Mouse (Mus musculus) heart, postnatal 0 days (tissue): ENCODE data around the gene Vmn1r3. TPM values are rescaled to one million over a fixed set of nuclear protein-coding genes. Genes with fewer than 3 reads are reported as not detected.
"Not testable (repeated sequence)": the region's sequence is repeated elsewhere in the genome, so short reads cannot be mapped to it uniquely, and the experiment has no call there.

Source experiments
- ATAC-seq: fragments of 200-750 bp; cut with Nextera tagmentation; 2 replicates; pipeline ENCODE4 v1.8.0; 2017; ENCODE audit warnings: low read depth, moderate number of reproducible peaks, moderate library complexity; ENCODE audit not compliant: insufficient read depth
- DNase-seq: peaks from one replicate; pipeline ENCODE4 v3.0.0-alpha.2; 2016; ENCODE audit warnings: low spot score
- H3K27ac ChIP-seq: fragments of 300-500 bp; sonication (generic); 2 replicates; pipeline ENCODE4 v1.5.1; 2014; ENCODE audit warnings: low read depth, mild to moderate bottlenecking
- H3K27me3 ChIP-seq: fragments of 300-500 bp; sonication (generic); 2 replicates; pipeline ENCODE4 v1.6.1; 2014; ENCODE audit warnings: low read length, mixed read lengths; ENCODE audit not compliant: control insufficient read depth, insufficient read depth
- H3K36me3 ChIP-seq: fragments of 300-500 bp; sonication (generic); replicated peaks from 2 replicates; pipeline ENCODE4 v1.6.1; 2014; ENCODE audit warnings: low read length, mixed read lengths; ENCODE audit not compliant: control insufficient read depth, insufficient read depth
- H3K4me1 ChIP-seq: fragments of 300-500 bp; sonication (generic); 2 replicates; pipeline ENCODE4 v1.6.1; 2014; ENCODE audit warnings: antibody characterized with exemption; ENCODE audit not compliant: control insufficient read depth, insufficient read depth
- H3K4me2 ChIP-seq: fragments of 300-500 bp; sonication (generic); 2 replicates; pipeline ENCODE4 v1.6.1; 2014; ENCODE audit warnings: low read depth, mild to moderate bottlenecking, low read length, moderate library complexity
- H3K4me3 ChIP-seq: fragments of 300-500 bp; sonication (generic); 2 replicates; pipeline ENCODE4 v1.5.1; 2014; ENCODE audit warnings: low read depth, low read length
- H3K9ac ChIP-seq: fragments of 300-500 bp; sonication (generic); replicated peaks from 2 replicates; pipeline ENCODE4 v1.6.1; 2014; ENCODE audit warnings: low read depth, low read length, mixed read lengths
- H3K9me3 ChIP-seq: fragments of 300-500 bp; sonication (generic); replicated peaks from 2 replicates; pipeline ENCODE4 v1.6.1; 2016; ENCODE audit warnings: low read length; ENCODE audit not compliant: control insufficient read depth
- CTCF ChIP-seq: IDR thresholded peaks from 2 replicates; pipeline ENCODE4 v1.5.1; 2016; ENCODE audit warnings: antibody characterized with exemption, control low read depth, low read depth
- EP300 ChIP-seq: IDR thresholded peaks from 2 replicates; pipeline ENCODE4 v1.6.1; 2016; ENCODE audit warnings: antibody characterized with exemption, low read depth
- WGBS: fragments of 180-500 bp; shearing (Covaris S2); extraction: QIAGEN DNeasy Blood & Tissue Kit; methylation state at CpG from one replicate; pipeline ENCODE4 v1.1.7; 2014; 5-methylcytosine and 5-hydroxymethylcytosine counted together
- polyA plus RNA-seq: library from polyadenylated mRNA; unstranded; fragments of >200 nt; fragmentation: Nextera tagmentation; extraction: Ambion mirVana; gene quantifications from 2 replicates; pipeline ENCODE4 v1.2.1, GENCODE M21; 2015
- total RNA-seq: library from RNA; depleted of rRNA; stranded (reverse); fragments of >200 nt; gene quantifications from 2 replicates; pipeline ENCODE4 v1.2.3, GENCODE M21; 2014; ENCODE audit warnings: low replicate concordance; rRNA removed

Vmn1r3 gene
- total RNA-seq (not detected in 2 replicates), polyA plus RNA-seq (not detected in 2 replicates)

- H3K9me3 ChIP-seq, H3K36me3 ChIP-seq, H3K4me3 ChIP-seq, H3K27ac ChIP-seq, H3K4me1 ChIP-seq, H3K27me3 ChIP-seq, H3K9ac ChIP-seq, H3K4me2 ChIP-seq, ATAC-seq, DNase-seq: not testable (repeated sequence)
- WGBS, result 60% methylated on average over 1 of the region's 1 CpGs
These were observed at the start of gene Vmn1r3 for GRCm38 (mm10) chr4:3185258-3185657. TSS of gene Vmn1r3 (minus strand) at chr4:3185358.

DNA sequence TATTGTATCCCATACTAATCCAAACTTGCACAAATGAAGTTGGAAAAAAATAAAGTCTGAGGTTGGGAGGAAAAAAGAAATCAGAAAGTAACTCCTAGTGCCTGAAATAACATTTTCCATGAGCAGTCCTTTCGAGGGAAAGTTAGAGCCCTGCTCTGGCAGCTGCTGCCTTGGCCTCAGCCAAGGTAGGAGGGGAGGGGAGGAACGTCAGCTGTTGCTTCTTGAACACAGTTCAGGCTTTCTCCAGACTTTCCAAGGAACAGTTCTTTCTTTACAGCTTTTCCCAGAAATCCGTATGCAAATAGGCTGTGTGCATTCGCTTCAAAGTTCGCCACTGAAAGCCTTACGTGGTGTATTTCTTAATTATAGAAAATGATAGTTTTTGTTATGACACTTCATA, 46.9 kb upstream of the Vmn1r3 start:
- DNase-seq, result peak; percentile 58
- no peaks in the 10 kb centered on the region for H3K36me3 ChIP-seq
- no peak overlapping the region for H3K4me3 ChIP-seq
- TF ChIP-seq EP300 (no peak), CTCF (no peak)
- H3K9ac ChIP-seq, result no peak overlapping the region
- H3K4me1 ChIP-seq, result no peaks in the 10 kb centered on the region
- peak; percentile 15; the same call in 1 of the 2 replicates for ATAC-seq
- H3K27me3 ChIP-seq, result no peaks in the 10 kb centered on the region
- no peak overlapping the region for H3K4me2 ChIP-seq
- H3K9me3 ChIP-seq, result peaks cover 9% of the 10 kb centered on the region; the same call in 1 of the 2 replicates
- WGBS, result 56% methylated on average over 6 of the region's 6 CpGs
- no peak overlapping the region for H3K27ac ChIP-seq

DNA sequence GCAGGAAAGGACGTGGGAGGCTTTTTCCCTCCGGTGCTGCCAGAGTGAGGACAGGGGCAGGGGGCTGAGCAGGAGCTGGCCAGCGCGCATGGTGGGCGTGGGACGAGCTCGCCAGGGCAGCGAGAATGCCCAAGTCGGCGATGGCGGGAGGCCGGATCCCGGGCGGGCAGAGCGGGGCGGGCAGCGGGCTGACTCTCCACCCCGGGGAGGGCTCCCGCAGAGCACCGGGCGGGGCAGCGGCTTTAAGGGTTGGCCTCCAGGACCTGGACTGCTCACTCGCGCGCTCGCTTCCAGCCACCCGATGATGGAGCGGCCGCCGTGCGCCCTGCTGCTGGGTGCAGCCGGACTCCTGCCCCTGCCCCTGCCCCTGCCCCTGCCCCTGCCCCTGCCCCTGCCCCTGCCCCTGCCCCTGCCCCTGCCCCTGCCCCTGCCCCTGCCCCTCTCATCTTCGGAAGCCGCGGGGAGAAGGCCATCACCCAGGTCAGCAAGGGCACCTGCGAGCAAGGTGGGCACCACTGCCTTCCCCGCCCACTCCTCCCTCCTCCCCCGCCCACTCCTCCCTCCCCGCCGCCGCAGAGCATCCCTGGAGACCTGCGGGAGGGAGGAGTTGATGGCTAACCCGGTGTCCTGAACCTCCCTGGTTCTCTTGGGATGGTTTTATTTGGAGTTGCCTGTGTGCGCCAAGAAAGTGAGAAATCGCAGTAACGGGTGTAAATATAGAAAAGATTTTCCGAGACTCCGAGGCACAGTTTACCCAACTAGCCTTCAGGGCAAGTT, 45.9 kb upstream of the Vmn1r3 start:
- 8% methylated on average over 23 of the region's 48 CpGs for WGBS

DNA sequence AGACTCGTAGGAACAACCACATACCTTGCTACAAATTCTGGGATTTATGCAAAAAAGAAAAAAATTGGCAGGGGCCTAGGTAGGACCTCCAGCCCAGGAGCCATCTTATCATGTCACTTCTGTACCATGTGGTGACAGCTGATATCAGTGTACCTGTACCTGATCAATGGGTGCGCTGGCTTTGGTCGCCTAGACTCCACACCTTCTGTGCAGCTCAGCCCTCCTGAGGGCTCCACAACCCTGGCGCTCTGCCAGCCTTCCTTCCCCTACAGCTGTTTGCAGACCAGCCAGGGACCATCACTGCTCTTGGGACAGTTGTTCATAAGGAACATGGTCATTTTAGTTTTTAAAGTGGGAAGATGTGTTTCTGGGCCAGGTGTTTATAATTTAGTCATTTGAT, 44.4 kb upstream of the Vmn1r3 start:
- Histone ChIP-seq H3K27me3 (no peaks in the 10 kb centered on the region), H3K9me3 (peaks cover 9% of the 10 kb centered on the region; the same call in 1 of the 2 replicates), H3K9ac (no peak overlapping the region), H3K27ac (no peak overlapping the region), H3K36me3 (no peaks in the 10 kb centered on the region), H3K4me2 (no peak overlapping the region), H3K4me3 (no peak overlapping the region), H3K4me1 (no peaks in the 10 kb centered on the region)
- TF ChIP-seq CTCF (no peak), EP300 (no peak)
- DNase-seq (no peak), ATAC-seq (peak; percentile 25; the same call in 1 of the 2 replicates)
- 53% methylated on average over 4 of the region's 4 CpGs for WGBS

More for the DNA sequence above, 45.9 kb upstream of the Vmn1r3 start:
- Histone ChIP-seq H3K9me3 (peaks cover 9% of the 10 kb centered on the region; the same call in 1 of the 2 replicates), H3K27ac (peak overlapping the region; percentile 28; the same call in 1 of the 2 replicates), H3K9ac (0 out of 2 replicates have a peak overlapping the region, but pooled peaks have one; percentile 4), H3K4me3 (peak overlapping the region; percentile 45), H3K27me3 (no peaks in the 10 kb centered on the region), H3K4me2 (peak overlapping the region; percentile 58), H3K4me1 (no peaks in the 10 kb centered on the region), H3K36me3 (no peaks in the 10 kb centered on the region)
- no peak for TF ChIP-seq CTCF
- TF ChIP-seq EP300, result no peak
- ATAC-seq (no peak), DNase-seq (no peak)

DNA sequence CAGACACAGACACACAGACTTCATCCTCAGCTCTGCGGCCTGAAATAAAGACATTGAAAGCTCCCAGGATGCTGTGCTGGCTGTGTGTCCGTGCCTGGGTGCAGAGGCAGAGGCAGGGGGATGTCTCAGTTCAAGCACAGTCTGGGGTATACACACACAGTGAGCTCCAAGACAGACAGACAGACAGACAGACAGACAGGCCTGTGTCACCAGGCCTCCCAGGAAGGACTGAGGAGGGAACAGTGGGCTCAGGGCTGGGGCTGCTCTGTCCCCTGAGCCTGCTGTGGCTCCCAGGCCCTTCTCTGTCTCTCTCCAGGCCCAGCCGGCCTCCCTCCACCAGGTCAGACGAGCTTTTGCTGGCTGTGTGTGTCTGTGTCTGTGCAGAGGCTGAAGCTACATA, 43.3 kb upstream of the Vmn1r3 start:
- no peaks in the 10 kb centered on the region for H3K27me3 ChIP-seq
- no peak overlapping the region for H3K9ac ChIP-seq
- peaks cover 9% of the 10 kb centered on the region; the same call in 1 of the 2 replicates for H3K9me3 ChIP-seq
- H3K36me3 ChIP-seq, result no peaks in the 10 kb centered on the region
- H3K4me2 ChIP-seq, result no peak overlapping the region
- no peak overlapping the region for H3K4me3 ChIP-seq
- TF ChIP-seq CTCF (no peak), EP300 (no peak)
- no peaks in the 10 kb centered on the region for H3K4me1 ChIP-seq
- H3K27ac ChIP-seq, result no peak overlapping the region
- no peak for DNase-seq
- no peak for ATAC-seq
- 54% methylated on average over 4 of the region's 4 CpGs for WGBS
